Mouse (Mus musculus): ENCODE results near the gene Lrrc42.

GRCm38 (mm10) chr4:107232219-107232618 is 21.1 kb downstream of the Lrrc42 start:
- TF ChIP-seq CTCF (IDR thresholded peaks at IDR 0.05; ENCODE audit: insufficient read depth, low read length) (no peak), POLR2A (IDR thresholded peaks at IDR 0.05; ENCODE audit: borderline replicate concordance, extremely low read depth, low read depth, low read length) (no peak)
